In genomic region chr11:55162670-55163069, GRCm38 (mm10) we compare ENCODE assay signal across 9 mouse cellular contexts. TPM values are rescaled to one million over a fixed set of nuclear protein-coding genes. Genes with fewer than 3 reads are reported as not detected.
DNase-seq lines count a peak whose midpoint lies in the region; ATAC-seq and TF ChIP-seq lines count a peak whose summit lies in the region.
"Had no signal": no experiment of that assay in that cellular context is flagged by ENCODE, and none has a peak within 500 bp of the region (broad histone marks: within the 10 kb centered on the region; RNA-seq: fewer than 3 reads in every experiment).

No protein-coding gene starts in this region.

- no peaks in the 10 kb centered on the region for H3K27me3 ChIP-seq in intestine, embryonic 14.5 days (replicated peaks; ENCODE audit: control insufficient read depth, insufficient read depth, low read length)
- no peaks in the 10 kb centered on the region for H3K27me3 ChIP-seq in intestine, embryonic 15.5 days (replicated peaks)
- H3K27me3 ChIP-seq in liver, embryonic 14.5 days (ENCODE audit: control insufficient read depth, insufficient read depth, low read length) = no peaks in the 10 kb centered on the region
- H3K27me3 ChIP-seq in forebrain, embryonic 13.5 days = no peaks in the 10 kb centered on the region
- H3K27me3 ChIP-seq: neural tube, embryonic 13.5 days had no signal

- TF ChIP-seq EP300 in liver, embryonic 14.5 days (IDR thresholded peaks at IDR 0.05; ENCODE audit: low read depth) = no peak

- TF ChIP-seq CTCF in liver, embryonic 14.5 days (IDR thresholded peaks at IDR 0.05; ENCODE audit: low read depth) = peak; percentile 82

- H3K4me1 ChIP-seq in intestine, embryonic 14.5 days (replicated peaks; ENCODE audit: control insufficient read depth, insufficient read depth, low read length) = no peaks in the 10 kb centered on the region
- no peaks in the 10 kb centered on the region for H3K4me1 ChIP-seq in intestine, embryonic 15.5 days (replicated peaks)
- peaks cover 0 to 2% of the 10 kb centered on the region in 2 experiments; a peak in 1 of 4 replicates for H3K4me1 ChIP-seq in ES-E14 (ENCODE audit: control insufficient read depth in 2 of 2, insufficient read depth in 2 of 2, low read length in 2 of 2, poor library complexity in 1 of 2)
- H3K4me1 ChIP-seq in liver, embryonic 14.5 days (replicated peaks; ENCODE audit: control insufficient read depth in 2 of 2, insufficient read depth in 2 of 2, low read length in 1 of 2) = peaks cover 0 to 4% of the 10 kb centered on the region in 2 experiments; a peak in 2 of 4 replicates
- H3K4me1 ChIP-seq in forebrain, embryonic 13.5 days = no peaks in the 10 kb centered on the region
- H3K4me1 ChIP-seq: neural tube, embryonic 13.5 days had no signal

- DNase-seq in intestine, embryonic 14.5 days (ENCODE audit: low spot score) = peak; percentile 57
- DNase-seq in ES-E14 (ENCODE audit: low read depth, low spot score) = peak; percentile 86
- peak; percentile 53 for DNase-seq in c-Kit-positive CD71-positive TER-119-negative erythroid progenitor cells, embryonic 14.5 days (ENCODE audit: low read depth)
- peak; percentile 28 to 76 for DNase-seq in kidney, postnatal 36 days
- DNase-seq in liver, embryonic 14.5 days (ENCODE audit: low read depth in 3 of 3, low spot score in 3 of 3) = peak in 1 of 3 experiments; percentile 24
- peak; percentile 55 for DNase-seq in right cerebral cortex, postnatal 14 days

- no peak overlapping the region for H3K9ac ChIP-seq in intestine, embryonic 14.5 days (ENCODE audit: low read length)
- H3K9ac ChIP-seq in intestine, embryonic 15.5 days = no peak overlapping the region
- no peak overlapping the region for H3K9ac ChIP-seq in ES-E14 (ENCODE audit: insufficient read depth, low read depth, low read length, poor library complexity, severe bottlenecking)
- H3K9ac ChIP-seq in liver, embryonic 14.5 days (replicated peaks) = no peak overlapping the region
- no peak overlapping the region for H3K9ac ChIP-seq in forebrain, embryonic 13.5 days
- H3K9ac ChIP-seq: neural tube, embryonic 13.5 days had no signal

- ATAC-seq in intestine, embryonic 14.5 days (replicated peaks; ENCODE audit: low FRiP score, low TSS enrichment, low read depth) = 0 out of 2 replicates have a peak, but pooled peaks have one; percentile 12
- no peak for ATAC-seq in intestine, embryonic 15.5 days
- no peak; the same call in 1 of the 2 replicates for ATAC-seq in liver, embryonic 14.5 days (ENCODE audit: insufficient read depth)
- no peak for ATAC-seq in forebrain, embryonic 13.5 days

- in situ Hi-C loops in ES-E14 (cut with MboI; ENCODE audit: low sequenced_read_pairs in 2 of 2, unreplicated experiment in 2 of 2) = no loop called here

- H3K4me3 ChIP-seq in intestine, embryonic 14.5 days (ENCODE audit: low read depth, low read length) = no peak overlapping the region
- H3K4me3 ChIP-seq in intestine, embryonic 15.5 days (replicated peaks) = no peak overlapping the region
- no peak overlapping the region for H3K4me3 ChIP-seq in ES-E14 (ENCODE audit: insufficient read depth in 1 of 2, low read depth in 1 of 2, low read length in 2 of 2, poor library complexity in 1 of 2, severe bottlenecking in 1 of 2)
- H3K4me3 ChIP-seq in liver, embryonic 14.5 days (ENCODE audit: insufficient read depth in 1 of 2, low read depth in 2 of 2, low read length in 2 of 2) = no peak overlapping the region
- H3K4me3 ChIP-seq in forebrain, embryonic 13.5 days = no peak overlapping the region
- H3K4me3 ChIP-seq: neural tube, embryonic 13.5 days had no signal

- no peak overlapping the region for H3K27ac ChIP-seq in intestine, embryonic 14.5 days (ENCODE audit: low read depth)
- H3K27ac ChIP-seq in intestine, embryonic 15.5 days = no peak overlapping the region
- H3K27ac ChIP-seq in ES-E14 (ENCODE audit: insufficient read depth, low read depth, low read length, poor library complexity, severe bottlenecking) = no peak overlapping the region
- H3K27ac ChIP-seq in liver, embryonic 14.5 days = no peak overlapping the region
- no peak overlapping the region for H3K27ac ChIP-seq in forebrain, embryonic 13.5 days
- H3K27ac ChIP-seq: neural tube, embryonic 13.5 days had no signal

- H3K36me3 ChIP-seq in intestine, embryonic 14.5 days (ENCODE audit: control insufficient read depth, insufficient read depth, low read length) = no peaks in the 10 kb centered on the region
- H3K36me3 ChIP-seq in intestine, embryonic 15.5 days = no peaks in the 10 kb centered on the region
- no peaks in the 10 kb centered on the region for H3K36me3 ChIP-seq in ES-E14 (ENCODE audit: control insufficient read depth, insufficient read depth, low read length, poor library complexity, severe bottlenecking)
- no peaks in the 10 kb centered on the region for H3K36me3 ChIP-seq in liver, embryonic 14.5 days (replicated peaks; ENCODE audit: control insufficient read depth, insufficient read depth, low read depth)
- no peaks in the 10 kb centered on the region for H3K36me3 ChIP-seq in forebrain, embryonic 13.5 days (ENCODE audit: poor library complexity, severe bottlenecking)
- H3K36me3 ChIP-seq: neural tube, embryonic 13.5 days had no signal

- no peak overlapping the region for H3K4me2 ChIP-seq in intestine, embryonic 14.5 days (ENCODE audit: low read length)
- H3K4me2 ChIP-seq in intestine, embryonic 15.5 days (replicated peaks) = no peak overlapping the region
- no peak overlapping the region for H3K4me2 ChIP-seq in liver, embryonic 14.5 days (ENCODE audit: low read depth)
- H3K4me2 ChIP-seq in forebrain, embryonic 13.5 days = no peak overlapping the region
- H3K4me2 ChIP-seq: neural tube, embryonic 13.5 days had no signal

- WGBS in intestine, embryonic 14.5 days = 47% methylated on average over 9 of the region's 9 CpGs
- WGBS in intestine, embryonic 15.5 days = 48% methylated on average over 9 of the region's 9 CpGs
- 36% methylated on average over 9 of the region's 9 CpGs for WGBS in liver, embryonic 14.5 days (ENCODE audit: insufficient replicate concordance)
- WGBS in forebrain, embryonic 13.5 days = 54% methylated on average over 9 of the region's 9 CpGs

- no peaks in the 10 kb centered on the region for H3K9me3 ChIP-seq in intestine, embryonic 14.5 days (ENCODE audit: control insufficient read depth, low read length)
- no peaks in the 10 kb centered on the region for H3K9me3 ChIP-seq in intestine, embryonic 15.5 days
- H3K9me3 ChIP-seq in ES-E14 (ENCODE audit: control insufficient read depth, insufficient read depth, low read depth, low read length) = no peaks in the 10 kb centered on the region
- no peaks in the 10 kb centered on the region for H3K9me3 ChIP-seq in liver, embryonic 14.5 days (ENCODE audit: control insufficient read depth, low read length)
- no peaks in the 10 kb centered on the region for H3K9me3 ChIP-seq in forebrain, embryonic 13.5 days (replicated peaks)
- H3K9me3 ChIP-seq: neural tube, embryonic 13.5 days had no signal

TF ChIP-seq in ES-E14, 5 proteins besides CTCF, POLR2A, EP300 and RAD21:
- TF ChIP-seq ZNF384 (IDR thresholded peaks at IDR 0.05; ENCODE audit: low read depth, low read length) = no peak
- 0 out of 2 replicates have a peak, but pooled peaks have one; percentile 28 for TF ChIP-seq ZC3H11A (IDR thresholded peaks at IDR 0.05; ENCODE audit: borderline replicate concordance, low read depth, low read length)

RNA-seq across cellular contexts. Expression of gene Slc36a3, which starts 11.2 kb away (rescaled TPM):
- not detected in 2 replicates for polyA plus RNA-seq in intestine, embryonic 14.5 days (2014; fragmentation: Nextera tagmentation; extraction: Ambion mirVana)
- not detected in 2 replicates for polyA plus RNA-seq in intestine, embryonic 15.5 days (2015; fragmentation: Nextera tagmentation; extraction: Ambion mirVana)
- not detected in 2 replicates for total RNA-seq in ES-E14 (2012; rRNA removed)
- polyA plus RNA-seq in liver, embryonic 14.5 days (2012; rRNA removed) = not detected in 2 replicates
- not detected in 2 replicates for polyA plus RNA-seq in liver, embryonic 14.5 days (2014; fragmentation: Nextera tagmentation; extraction: Ambion mirVana)
- polyA plus RNA-seq in forebrain, embryonic 13.5 days (2015; fragmentation: Nextera tagmentation; extraction: Ambion mirVana) = not detected in 2 replicates
- polyA plus RNA-seq: neural tube, embryonic 13.5 days had no signal

RNA-seq across cellular contexts. Expression of gene Slc36a2, which starts 22.2 kb away (rescaled TPM):
- polyA plus RNA-seq in intestine, embryonic 14.5 days (2014; fragmentation: Nextera tagmentation; extraction: Ambion mirVana) = 0.09 TPM in 2 replicates
- polyA plus RNA-seq in intestine, embryonic 15.5 days (2015; fragmentation: Nextera tagmentation; extraction: Ambion mirVana) = 0.31 and 0.69 TPM in 2 replicates
- 0.09 TPM in 1 of 2 replicates, not detected in the other for total RNA-seq in ES-E14 (2012; rRNA removed)
- polyA plus RNA-seq in liver, embryonic 14.5 days (2012; rRNA removed) = 14.1 and 15.9 TPM in 2 replicates
- polyA plus RNA-seq in liver, embryonic 14.5 days (2014; fragmentation: Nextera tagmentation; extraction: Ambion mirVana) = 13.8 and 16.6 TPM in 2 replicates
- polyA plus RNA-seq in forebrain, embryonic 13.5 days (2015; fragmentation: Nextera tagmentation; extraction: Ambion mirVana) = 0.09 and 0.13 TPM in 2 replicates

RNA-seq across cellular contexts. Expression of gene Slc36a1, which starts 41.5 kb away (rescaled TPM):
- 2.6 and 2.9 TPM in 2 replicates for polyA plus RNA-seq in intestine, embryonic 14.5 days (2014; fragmentation: Nextera tagmentation; extraction: Ambion mirVana)
- 2.4 and 2.8 TPM in 2 replicates for polyA plus RNA-seq in intestine, embryonic 15.5 days (2015; fragmentation: Nextera tagmentation; extraction: Ambion mirVana)
- total RNA-seq in ES-E14 (2012; rRNA removed) = 7.4 and 11.8 TPM in 2 replicates
- polyA plus RNA-seq in liver, embryonic 14.5 days (2012; rRNA removed) = 7.9 and 8.1 TPM in 2 replicates
- polyA plus RNA-seq in liver, embryonic 14.5 days (2014; fragmentation: Nextera tagmentation; extraction: Ambion mirVana) = 1.7 and 2.0 TPM in 2 replicates
- 1.6 and 2.2 TPM in 2 replicates for polyA plus RNA-seq in forebrain, embryonic 13.5 days (2015; fragmentation: Nextera tagmentation; extraction: Ambion mirVana)
